Mouse (Mus musculus) cerebellum, postnatal 10 days (tissue): ENCODE results near the gene Adcy10.
A peak's percentile ranks its signal among the peaks of the same experiment; 100 is the strongest.

ENCODE experiments used
- DNase-seq, 2 experiments: peaks; one replicate each; pipeline ENCODE4 v3.0.0; 2021; ENCODE audit warnings: mixed read lengths in 2 of 2

Gene Adcy10

DNA sequence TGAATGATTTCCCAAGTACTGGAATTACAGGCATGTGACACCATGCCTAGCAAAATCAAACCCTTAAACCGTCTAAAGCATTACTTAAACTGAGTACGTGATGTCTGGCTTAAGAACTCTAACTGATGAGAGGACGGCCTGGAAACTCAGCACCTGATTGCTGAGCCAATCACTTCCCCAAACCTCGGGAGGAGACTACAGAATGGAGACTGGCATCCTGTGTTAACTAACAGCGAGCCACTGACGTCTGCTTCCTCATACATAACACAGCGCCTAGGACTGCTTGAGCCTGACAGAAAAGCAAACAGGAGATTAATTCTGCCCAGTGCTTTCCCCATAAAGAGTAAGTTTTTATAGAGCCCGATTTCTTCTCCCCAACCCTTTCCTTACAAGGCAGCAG is 119.2 kb downstream of the Adcy10 start:
- DNase-seq, result no peak

DNA sequence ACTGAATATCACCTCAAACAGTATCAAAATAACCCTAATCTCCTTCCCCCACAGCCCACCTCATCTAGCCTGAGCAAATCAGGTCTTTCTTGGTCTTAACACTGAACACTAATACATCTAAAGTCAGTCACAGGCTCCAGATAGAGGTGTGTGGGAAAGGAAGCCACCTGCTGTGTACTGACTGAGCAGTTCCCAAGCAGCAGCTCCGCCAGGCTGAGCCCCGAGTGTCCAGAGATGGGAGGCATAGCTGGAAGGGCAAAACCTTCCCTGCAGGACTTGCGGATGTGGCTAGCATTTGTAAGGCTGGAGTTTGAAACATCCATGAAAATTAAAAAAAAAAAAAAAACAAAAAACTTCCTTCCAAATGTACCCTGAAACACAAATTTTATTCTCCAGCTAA is 120.1 kb downstream of the Adcy10 start:
- DNase-seq, result no peak

DNA sequence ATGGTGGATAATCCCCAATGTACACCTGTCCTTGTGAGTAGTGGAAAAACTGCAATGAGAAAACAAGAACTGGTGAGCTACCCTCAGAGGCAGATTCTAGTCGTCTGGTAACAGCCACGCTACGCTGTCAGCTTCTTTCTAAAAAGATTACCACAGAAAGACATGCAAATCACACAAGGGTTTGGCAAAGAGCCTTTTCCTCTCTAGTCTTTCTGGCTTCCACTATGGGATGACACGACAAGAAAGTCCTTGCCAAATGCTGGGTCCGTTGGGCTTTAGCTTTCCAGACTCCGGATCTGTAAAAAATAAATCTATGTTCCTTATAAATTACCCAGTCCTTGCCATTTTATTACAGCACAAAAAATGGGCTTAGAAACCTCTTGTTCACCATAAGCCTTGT is 120.8 kb downstream of the Adcy10 start:
- peak; percentile 34 to 49 for DNase-seq

DNA sequence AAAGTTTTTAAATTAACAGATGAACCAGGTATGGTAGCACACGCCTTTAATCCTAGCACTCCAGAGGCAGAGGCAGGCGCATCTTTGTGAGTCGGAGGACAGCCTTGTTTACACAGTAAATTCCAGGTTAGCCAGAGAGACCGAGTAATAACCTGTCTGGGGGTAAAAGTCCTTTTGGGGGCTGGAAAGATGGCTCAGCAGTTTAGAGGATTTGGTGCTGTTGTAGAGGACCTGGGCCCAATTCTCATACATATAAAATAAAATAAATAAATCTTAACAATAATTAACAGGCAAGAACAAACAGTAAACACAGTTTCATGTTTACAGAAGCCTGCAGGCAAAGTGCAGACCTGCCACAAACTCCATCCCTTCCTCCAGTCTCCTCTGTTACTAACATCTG is 123.9 kb downstream of the Adcy10 start:
- DNase-seq, result no peak

DNA sequence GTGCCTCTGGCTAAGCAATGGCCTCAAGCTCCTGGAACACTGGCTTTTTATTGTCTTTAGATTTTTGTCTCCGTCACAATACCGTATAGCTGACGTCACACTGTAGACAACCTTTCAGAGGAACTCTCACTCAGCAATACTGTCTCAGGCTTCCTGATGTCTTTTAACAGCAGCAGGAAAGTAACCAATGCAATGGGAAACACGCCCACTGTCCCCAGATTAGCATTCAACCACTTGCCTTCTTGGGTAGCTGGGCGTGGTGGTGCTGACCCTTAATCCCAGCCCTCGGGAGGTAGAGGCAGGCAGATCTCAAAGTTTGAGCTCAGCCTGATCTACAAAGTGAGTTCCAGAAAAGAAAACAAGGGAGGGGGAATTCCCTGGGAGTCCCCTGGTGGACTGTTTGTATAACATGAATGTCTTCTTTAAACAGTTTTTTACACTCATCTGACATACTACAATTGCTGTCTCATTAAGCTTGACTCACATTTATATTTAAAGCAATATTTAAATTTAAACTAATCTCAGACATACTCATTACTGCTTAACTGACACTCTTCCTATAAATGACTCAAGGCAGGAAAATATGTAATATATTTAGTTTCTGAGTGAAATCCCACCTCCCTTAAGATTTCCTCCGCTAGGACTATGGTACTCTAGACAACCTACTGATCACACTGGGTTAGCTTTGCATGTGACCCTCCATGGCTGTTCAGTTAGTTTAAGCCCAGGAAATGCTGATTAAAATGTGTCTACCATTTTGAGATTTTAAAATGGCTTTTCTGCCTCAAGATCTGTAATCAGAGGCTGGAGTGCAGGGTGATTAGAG is 124.7 kb downstream of the Adcy10 start:
- no peak for DNase-seq

DNA sequence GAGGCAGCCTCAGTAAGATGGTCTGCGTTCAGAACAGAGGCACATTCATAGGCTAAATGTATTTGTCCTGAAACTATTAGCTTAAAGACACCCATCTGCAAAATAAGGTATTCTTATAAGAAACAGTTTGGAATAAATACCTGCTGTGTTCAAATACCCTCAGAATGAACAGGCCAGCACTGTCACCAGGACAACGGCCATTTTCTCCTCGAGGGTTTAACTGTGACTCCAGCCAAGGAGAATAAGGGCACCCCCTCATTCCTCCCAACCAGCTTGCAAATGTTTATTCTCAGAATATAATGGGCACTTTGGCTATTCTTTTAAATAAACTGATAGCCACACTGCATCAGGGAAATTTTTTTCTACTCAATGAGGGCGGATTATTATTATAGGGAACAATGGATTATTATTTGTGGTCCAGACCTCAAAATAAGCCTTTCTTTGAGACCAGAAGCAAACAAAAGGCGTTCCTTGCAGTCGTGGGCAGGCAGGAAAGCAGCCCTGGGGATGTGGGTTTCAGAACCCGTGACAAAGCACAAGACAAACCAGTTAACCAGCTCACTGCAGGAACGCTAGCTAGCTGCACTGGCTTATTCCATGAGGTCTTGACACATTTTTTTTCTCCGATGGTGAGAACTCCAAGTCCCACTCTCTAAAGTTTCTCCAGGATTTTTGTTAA is 125.5 kb downstream of the Adcy10 start:
- DNase-seq, result peak in 1 of 2 experiments; percentile 18

DNA sequence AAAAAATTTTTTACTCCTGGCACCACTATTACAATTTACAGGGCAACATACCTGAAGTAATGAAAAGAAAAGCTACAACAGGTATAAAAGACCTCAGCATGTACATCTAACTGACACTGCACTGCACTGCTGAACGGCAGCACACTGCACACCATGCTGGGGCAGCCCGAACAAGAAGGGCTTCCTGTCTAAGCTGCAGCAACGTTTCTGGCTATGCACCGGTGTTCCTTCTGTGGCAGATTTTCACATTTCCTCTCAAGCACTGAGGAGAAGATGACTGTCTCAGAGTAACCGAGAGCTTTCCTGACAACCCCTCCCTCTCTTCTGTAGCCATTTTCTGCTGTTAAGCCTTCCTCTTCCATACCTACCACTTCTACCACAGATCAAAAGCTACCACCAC is 127.7 kb downstream of the Adcy10 start:
- no peak for DNase-seq

DNA sequence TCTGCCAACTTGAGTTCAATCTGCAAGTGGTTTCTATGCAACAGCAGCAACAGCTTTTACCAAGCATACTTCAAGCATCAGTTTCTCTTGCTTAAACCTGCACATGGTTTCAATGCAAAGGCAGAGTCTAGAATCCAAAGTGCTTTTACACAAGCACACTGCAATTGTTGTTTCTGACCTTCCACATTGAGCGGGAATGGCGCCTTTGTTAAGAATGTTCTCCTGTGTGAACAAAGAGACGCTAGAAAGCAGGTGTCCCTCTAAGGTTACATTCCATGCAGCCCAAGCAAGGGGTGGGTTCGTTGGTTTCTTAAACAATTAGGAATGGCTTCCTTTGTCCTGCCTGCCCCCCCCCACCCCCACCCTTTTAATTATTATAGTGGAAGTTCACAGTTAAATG is 128.9 kb downstream of the Adcy10 start:
- no peak for DNase-seq

DNA sequence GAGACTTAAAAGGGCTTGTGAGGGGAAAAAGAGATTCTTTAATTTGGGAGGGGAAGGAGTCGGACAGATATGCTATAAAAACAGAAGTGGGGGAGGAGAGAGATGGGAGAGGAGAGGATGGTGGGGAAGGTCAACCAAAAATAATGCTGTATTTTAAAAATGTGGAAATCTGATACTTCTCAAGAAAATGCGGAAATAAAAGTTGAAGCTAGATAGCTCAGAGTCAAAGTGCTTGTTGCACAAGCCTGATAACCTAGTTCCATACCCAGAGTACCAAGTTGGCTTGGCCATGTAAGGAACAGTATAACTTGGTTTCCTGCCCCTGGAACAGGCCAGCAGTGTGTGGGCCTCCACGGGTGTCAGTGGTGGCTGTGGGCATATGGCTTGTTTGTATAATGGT is 129.8 kb downstream of the Adcy10 start:
- no peak for DNase-seq

DNA sequence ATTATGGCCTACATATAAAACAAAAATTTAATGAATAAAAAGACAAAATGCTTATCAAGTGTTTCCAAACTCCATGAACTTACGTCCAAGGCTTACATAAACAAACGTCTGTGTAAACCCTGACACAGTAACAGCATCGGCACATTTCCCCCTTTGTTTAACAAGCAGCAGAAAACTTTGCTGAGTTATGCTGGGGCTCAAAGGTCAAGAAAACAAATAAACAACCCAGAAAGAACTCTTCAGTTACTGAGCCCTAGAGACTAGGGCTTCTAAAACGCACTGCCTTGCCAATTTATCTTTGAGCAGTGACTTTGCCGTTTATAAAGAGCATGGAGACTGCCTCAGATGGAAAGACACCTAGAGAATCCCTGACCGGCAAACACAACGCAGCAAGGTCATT is 131.7 kb downstream of the Adcy10 start:
- no peak for DNase-seq

DNA sequence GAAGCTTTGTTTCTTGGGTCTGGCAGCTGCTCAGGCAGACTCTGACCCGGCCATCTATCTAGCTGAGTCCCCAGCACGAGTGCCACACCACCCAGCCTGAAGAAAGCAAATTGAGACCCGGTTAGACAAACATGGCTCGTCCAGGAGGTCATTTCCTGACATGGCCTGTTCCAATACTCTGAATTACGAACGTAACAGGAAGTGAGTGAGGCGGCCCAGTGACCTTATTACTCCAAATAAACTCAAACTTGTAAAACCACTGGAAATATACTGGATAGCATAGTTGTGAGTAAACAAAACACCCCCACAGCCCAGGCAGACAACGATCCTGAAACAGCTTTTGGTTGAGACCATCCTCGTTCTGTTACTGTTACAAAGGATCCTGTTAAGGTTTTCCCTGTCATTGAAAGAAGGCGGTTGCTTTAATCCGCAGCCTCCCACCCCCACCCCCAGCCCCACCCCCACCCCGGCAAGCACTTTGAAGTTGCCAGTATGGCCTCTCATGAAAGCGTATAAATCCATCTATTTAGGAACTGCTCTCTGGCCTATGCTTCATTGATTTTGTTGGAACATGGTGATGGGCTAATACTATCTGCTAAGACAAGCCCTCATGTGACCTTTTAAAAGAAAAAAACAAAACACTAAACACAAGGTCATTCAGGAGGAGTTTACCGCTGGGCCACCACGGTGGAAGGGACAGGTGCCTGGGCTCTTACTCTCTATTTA is 132.3 kb downstream of the Adcy10 start:
- no peak for DNase-seq

DNA sequence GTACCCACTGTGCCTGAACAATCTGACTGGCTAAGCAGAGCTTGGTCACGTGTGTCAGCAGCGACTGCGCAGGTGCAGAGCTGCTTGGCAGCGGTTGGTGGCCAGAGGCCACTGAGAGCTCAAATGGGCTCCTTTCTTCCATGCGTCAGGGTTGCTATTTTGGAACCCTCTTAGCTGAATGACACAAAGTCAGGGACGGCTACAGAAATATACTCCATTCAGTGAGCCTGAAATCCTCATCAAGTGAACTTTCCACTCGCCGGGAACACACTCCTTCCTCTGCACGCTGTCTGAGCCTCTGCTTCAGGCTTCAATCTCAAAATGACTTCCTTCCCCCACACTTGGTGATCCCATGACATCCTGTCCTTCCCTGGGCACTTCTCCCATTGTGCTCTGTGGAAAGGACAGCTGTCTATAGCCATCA is 133.2 kb downstream of the Adcy10 start:
- DNase-seq, result peak; percentile 49 to 59

DNA sequence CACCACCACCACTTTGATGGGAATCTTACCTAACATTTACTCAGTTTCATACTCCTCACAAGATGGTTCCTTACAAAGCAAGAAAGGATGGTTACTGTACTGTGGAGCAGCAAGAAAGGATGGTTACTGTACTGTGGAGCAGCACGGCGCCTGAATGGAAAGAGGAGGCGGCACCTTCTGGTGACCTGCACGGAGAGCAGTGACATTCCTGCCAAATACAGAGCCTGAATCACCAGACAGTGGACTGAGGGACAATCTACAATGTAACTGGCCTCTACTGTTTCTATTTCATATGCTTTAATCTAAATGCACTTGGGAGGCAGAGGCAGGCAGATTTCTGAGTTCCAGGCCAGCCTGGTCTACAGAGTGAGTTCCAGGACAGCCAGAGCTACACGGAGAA is 140.1 kb downstream of the Adcy10 start:
- no peak for DNase-seq

DNA sequence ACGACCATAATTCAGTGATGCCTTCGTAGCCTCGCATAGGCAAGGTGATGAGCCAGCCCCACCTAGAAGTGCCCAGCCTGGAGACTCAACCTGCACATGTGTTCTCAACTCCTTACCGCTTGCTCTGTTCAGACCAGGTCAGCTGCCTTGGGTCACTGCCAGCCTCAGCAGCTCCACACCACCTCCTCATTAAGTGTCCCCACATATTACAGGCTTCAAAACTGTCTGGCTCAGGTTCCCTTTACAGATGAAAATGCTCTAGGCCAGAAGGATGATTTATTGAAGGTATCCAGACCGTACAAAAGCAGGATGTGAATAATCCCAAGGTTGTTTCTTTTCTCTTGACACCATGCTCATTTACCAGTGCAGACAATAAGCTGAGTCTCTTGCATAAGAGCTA is 140.9 kb downstream of the Adcy10 start:
- no peak for DNase-seq
